Mouse (Mus musculus) layer of hippocampus, adult 18-20 months (tissue): Measurements from ENCODE around the gene Oard1. TPM values are rescaled to one million over a fixed set of nuclear protein-coding genes. Genes with fewer than 3 reads are reported as not detected.

ENCODE experiments used
- total RNA-seq, 2 experiments: library from RNA; stranded (reverse); gene quantifications; 2 replicates each; pipeline ENCODE4 v1.2.3; 2021

Gene Oard1
- total RNA-seq, 2 experiments from 2014 or later: 13.7 to 14.1 TPM

Other genes starting within 250 kb of the Oard1 start
- not detected for gene A530064D06Rik, start 242.7 kb upstream of the Oard1 start, total RNA-seq
- gene Trem1, start 177.2 kb upstream of the Oard1 start, total RNA-seq: not detected
- not detected for gene Trem3, start 162.2 kb upstream of the Oard1 start, total RNA-seq
- gene Treml4, start 145.7 kb upstream of the Oard1 start, total RNA-seq: not detected
- under 1 TPM; 0.22 to 0.36 TPM for gene Treml2, start 110.5 kb upstream of the Oard1 start, total RNA-seq
- gene B430306N03Rik, start 93.9 kb upstream of the Oard1 start, total RNA-seq: under 1 TPM in 1 of 2 experiments, not detected in 1; 0.10 TPM
- 10 to 100 TPM; 12.2 to 12.3 TPM for gene Trem2, start 63.6 kb upstream of the Oard1 start, total RNA-seq
- gene Treml1, start 50.1 kb upstream of the Oard1 start, total RNA-seq: under 1 TPM in 1 of 2 experiments, not detected in 1; 0.41 TPM
- 10 to 100 TPM; 28.4 to 31.7 TPM for gene Nfya, start 108 bp upstream of the Oard1 start, total RNA-seq
- gene Apobec2, start 22.9 kb downstream of the Oard1 start, total RNA-seq: not detected
- gene Tspo2, start 41.5 kb downstream of the Oard1 start, total RNA-seq: not detected
- under 1 TPM; 0.56 to 0.92 TPM for gene Unc5cl, start 44.9 kb downstream of the Oard1 start, total RNA-seq